Mouse (Mus musculus): ENCODE measurements at regions not wholly inside any gene's neighbourhood (a gene's known extent, or its start where the extent isn't known, plus 50 kb on each side); places are given as distances from the start of the nearest gene placed in this dataset.
A peak's percentile ranks its signal among the peaks of the same experiment; 100 is the strongest.

GRCm38 (mm10) chr7:95936599-95936998, 234.4 kb upstream of the Tenm4 start:
- H3K9me3 ChIP-seq (replicated peaks): no peaks in the 10 kb centered on the region
- H3K27ac ChIP-seq: no peak overlapping the region
- H3K27me3 ChIP-seq: no peaks in the 10 kb centered on the region
- no peak overlapping the region for H3K4me3 ChIP-seq (replicated peaks)
- no peaks in the 10 kb centered on the region for H3K4me1 ChIP-seq
- no peak overlapping the region for H3K9ac ChIP-seq
- 81% methylated on average over 5 of the region's 5 CpGs for WGBS
- H3K36me3 ChIP-seq: no peaks in the 10 kb centered on the region
- ATAC-seq (replicated peaks; ENCODE audit: low FRiP score): no peak
- H3K4me2 ChIP-seq: no peak overlapping the region

- ATAC-seq (replicated peaks; ENCODE audit: low FRiP score): no peak
- H3K27me3 ChIP-seq: no peaks in the 10 kb centered on the region
- H3K36me3 ChIP-seq: no peaks in the 10 kb centered on the region
- H3K9ac ChIP-seq: no peak overlapping the region
- 81% methylated on average over 6 of the region's 6 CpGs for whole genome bisulfite sequencing
- no peaks in the 10 kb centered on the region for H3K4me1 ChIP-seq
- no peak overlapping the region for H3K4me2 ChIP-seq
- no peaks in the 10 kb centered on the region for H3K9me3 ChIP-seq (replicated peaks)
- no peak overlapping the region for H3K27ac ChIP-seq
- no peak overlapping the region for H3K4me3 ChIP-seq (replicated peaks)
These were observed 227.6 kb upstream of the Tenm4 start for GRCm38 (mm10) chr7:95943420-95943819.

GRCm38 (mm10) chr7:95952395-95952794, 218.7 kb upstream of the Tenm4 start:
- H3K36me3 ChIP-seq: no peaks in the 10 kb centered on the region
- WGBS: 90% methylated on average over 2 of the region's 2 CpGs
- no peak overlapping the region for H3K4me2 ChIP-seq
- no peak overlapping the region for H3K4me3 ChIP-seq (replicated peaks)
- no peaks in the 10 kb centered on the region for H3K4me1 ChIP-seq
- H3K27me3 ChIP-seq: no peaks in the 10 kb centered on the region
- H3K27ac ChIP-seq: no peak overlapping the region
- no peak overlapping the region for H3K9ac ChIP-seq
- ATAC-seq (replicated peaks; ENCODE audit: low FRiP score): no peak
- H3K9me3 ChIP-seq (replicated peaks): no peaks in the 10 kb centered on the region

GRCm38 (mm10) chr7:95954511-95954910, 216.5 kb upstream of the Tenm4 start:
- 93% methylated on average over 2 of the region's 2 CpGs for WGBS
- Histone ChIP-seq H3K4me1 (no peaks in the 10 kb centered on the region), H3K27ac (no peak overlapping the region), H3K4me3 (replicated peaks) (no peak overlapping the region), H3K36me3 (no peaks in the 10 kb centered on the region), H3K9me3 (replicated peaks) (no peaks in the 10 kb centered on the region), H3K9ac (no peak overlapping the region), H3K4me2 (no peak overlapping the region), H3K27me3 (no peaks in the 10 kb centered on the region)
- no peak for ATAC-seq (replicated peaks; ENCODE audit: low FRiP score)

- Histone ChIP-seq H3K36me3 (no peaks in the 10 kb centered on the region), H3K4me2 (no peak overlapping the region), H3K27me3 (no peaks in the 10 kb centered on the region), H3K9me3 (replicated peaks) (no peaks in the 10 kb centered on the region), H3K4me3 (replicated peaks) (no peak overlapping the region), H3K27ac (no peak overlapping the region), H3K9ac (no peak overlapping the region), H3K4me1 (no peaks in the 10 kb centered on the region)
- WGBS: 71% methylated on average over 2 of the region's 2 CpGs
- ATAC-seq (replicated peaks; ENCODE audit: low FRiP score): no peak
These were observed 215.9 kb upstream of the Tenm4 start for GRCm38 (mm10) chr7:95955119-95955518.

GRCm38 (mm10) chr7:95959068-95959467, 212.0 kb upstream of the Tenm4 start:
- Histone ChIP-seq H3K36me3 (no peaks in the 10 kb centered on the region), H3K27me3 (no peaks in the 10 kb centered on the region), H3K4me1 (no peaks in the 10 kb centered on the region), H3K9ac (no peak overlapping the region), H3K9me3 (replicated peaks) (no peaks in the 10 kb centered on the region), H3K27ac (no peak overlapping the region), H3K4me2 (no peak overlapping the region), H3K4me3 (replicated peaks) (no peak overlapping the region)
- 71% methylated on average over 4 of the region's 4 CpGs for WGBS
- no peak for ATAC-seq (replicated peaks; ENCODE audit: low FRiP score)

GRCm38 (mm10) chr7:95971863-95972262, 199.2 kb upstream of the Tenm4 start:
- WGBS: 67% methylated on average over 7 of the region's 7 CpGs

GRCm38 (mm10) chr7:95974085-95974484, 197.0 kb upstream of the Tenm4 start:
- 56% methylated on average over 2 of the region's 2 CpGs for WGBS
- no peaks in the 10 kb centered on the region for H3K9me3 ChIP-seq (replicated peaks)
- 0 out of 2 replicates have a peak, but pooled peaks have one; percentile 56 for ATAC-seq (replicated peaks; ENCODE audit: low FRiP score)

More at GRCm38 (mm10) chr7:95971863-95972262, 199.2 kb upstream of the Tenm4 start:
- H3K4me2 ChIP-seq: no peak overlapping the region
- no peak overlapping the region for H3K9ac ChIP-seq
- H3K9me3 ChIP-seq (replicated peaks): no peaks in the 10 kb centered on the region
- no peaks in the 10 kb centered on the region for H3K36me3 ChIP-seq
- no peak overlapping the region for H3K4me3 ChIP-seq (replicated peaks)
- no peaks in the 10 kb centered on the region for H3K27me3 ChIP-seq
- no peaks in the 10 kb centered on the region for H3K4me1 ChIP-seq
- no peak overlapping the region for H3K27ac ChIP-seq
- 0 out of 2 replicates have a peak, but pooled peaks have one; percentile 52 for ATAC-seq (replicated peaks; ENCODE audit: low FRiP score)

GRCm38 (mm10) chr7:95991250-95992032, 179.6 kb upstream of the Tenm4 start:
- no peaks in the 10 kb centered on the region for H3K9me3 ChIP-seq (replicated peaks)
- no peaks in the 10 kb centered on the region for H3K36me3 ChIP-seq
- no peaks in the 10 kb centered on the region for H3K4me1 ChIP-seq
- peak; percentile 66 for ATAC-seq (replicated peaks; ENCODE audit: low FRiP score)
- H3K27me3 ChIP-seq: 0 out of 2 replicates have a peak, but pooled peaks cover 6% of the 10 kb centered on the region
- H3K4me3 ChIP-seq (replicated peaks): no peak overlapping the region
- no peak overlapping the region for H3K9ac ChIP-seq
- H3K4me2 ChIP-seq: no peak overlapping the region
- 29% methylated on average over 10 of the region's 10 CpGs for WGBS
- H3K27ac ChIP-seq: no peak overlapping the region

More at GRCm38 (mm10) chr7:95974085-95974484, 197.0 kb upstream of the Tenm4 start:
- Histone ChIP-seq H3K4me3 (replicated peaks) (no peak overlapping the region), H3K36me3 (no peaks in the 10 kb centered on the region), H3K4me1 (no peaks in the 10 kb centered on the region), H3K4me2 (no peak overlapping the region), H3K27ac (no peak overlapping the region), H3K27me3 (no peaks in the 10 kb centered on the region), H3K9ac (no peak overlapping the region)

- Histone ChIP-seq H3K9ac (no peak overlapping the region), H3K4me1 (no peaks in the 10 kb centered on the region), H3K4me3 (replicated peaks) (no peak overlapping the region), H3K27me3 (0 out of 2 replicates have a peak, but pooled peaks cover 6% of the 10 kb centered on the region), H3K36me3 (no peaks in the 10 kb centered on the region), H3K9me3 (replicated peaks) (no peaks in the 10 kb centered on the region), H3K27ac (no peak overlapping the region), H3K4me2 (no peak overlapping the region)
- ATAC-seq (replicated peaks; ENCODE audit: low FRiP score): no peak
- WGBS: 82% methylated on average over 3 of the region's 3 CpGs
These were observed 179.0 kb upstream of the Tenm4 start for GRCm38 (mm10) chr7:95992033-95992516.

- no peaks in the 10 kb centered on the region for H3K9me3 ChIP-seq (replicated peaks)
- no peak for ATAC-seq (replicated peaks; ENCODE audit: low FRiP score)
- 91% methylated on average over 3 of the region's 3 CpGs for WGBS
- H3K4me2 ChIP-seq: no peak overlapping the region
- no peaks in the 10 kb centered on the region for H3K4me1 ChIP-seq
- no peak overlapping the region for H3K4me3 ChIP-seq (replicated peaks)
- no peak overlapping the region for H3K27ac ChIP-seq
- no peak overlapping the region for H3K9ac ChIP-seq
- H3K27me3 ChIP-seq: 0 out of 2 replicates have a peak, but pooled peaks cover 6% of the 10 kb centered on the region
- no peaks in the 10 kb centered on the region for H3K36me3 ChIP-seq
These were observed 178.5 kb upstream of the Tenm4 start for GRCm38 (mm10) chr7:95992521-95992920.

- Histone ChIP-seq H3K27ac (no peak overlapping the region), H3K9ac (no peak overlapping the region), H3K4me1 (no peaks in the 10 kb centered on the region), H3K27me3 (0 out of 2 replicates have a peak, but pooled peaks cover 6% of the 10 kb centered on the region), H3K4me3 (replicated peaks) (no peak overlapping the region), H3K9me3 (replicated peaks) (no peaks in the 10 kb centered on the region), H3K4me2 (no peak overlapping the region), H3K36me3 (no peaks in the 10 kb centered on the region)
- peak; percentile 70; the same call in 1 of the 2 replicates for ATAC-seq (replicated peaks; ENCODE audit: low FRiP score)
- WGBS: 77% methylated on average over 3 of the region's 3 CpGs
These were observed 173.9 kb upstream of the Tenm4 start for GRCm38 (mm10) chr7:95997190-95997589.
